In genomic region chr7:81842998-81843397, GRCm38 (mm10) we compare ENCODE assay signal across 28 mouse cellular contexts. TPM values are rescaled to one million over a fixed set of nuclear protein-coding genes. Genes with fewer than 3 reads are reported as not detected.
"Had no signal": no experiment of that assay in that cellular context is flagged by ENCODE, and none has a peak within 500 bp of the region (broad histone marks: within the 10 kb centered on the region; RNA-seq: fewer than 3 reads in every experiment).

No protein-coding gene starts in this region.

- H3K27me3 ChIP-seq: kidney, embryonic 15.5 days; limb, embryonic 13.5 days; lung, embryonic 15.5 days; midbrain, embryonic 13.5 days; stomach, embryonic 15.5 days had no signal

- H3K4me1 ChIP-seq: kidney, embryonic 15.5 days; liver, embryonic 12.5 days; liver, embryonic 15.5 days; lung, embryonic 15.5 days; midbrain, embryonic 13.5 days; stomach, embryonic 15.5 days had no signal

- H3K4me2 ChIP-seq: kidney, embryonic 15.5 days; limb, embryonic 13.5 days; liver, embryonic 12.5 days; liver, embryonic 15.5 days; lung, embryonic 15.5 days; midbrain, embryonic 13.5 days; stomach, embryonic 15.5 days had no signal

- H3K9ac ChIP-seq: kidney, embryonic 15.5 days; limb, embryonic 13.5 days; liver, embryonic 12.5 days; liver, embryonic 15.5 days; lung, embryonic 15.5 days; midbrain, embryonic 13.5 days; stomach, embryonic 15.5 days had no signal

- H3K9me3 ChIP-seq: kidney, embryonic 15.5 days; limb, embryonic 10.5 days; limb, embryonic 13.5 days; liver, embryonic 12.5 days; liver, embryonic 15.5 days; lung, embryonic 15.5 days; midbrain, embryonic 13.5 days; stomach, embryonic 15.5 days had no signal

- H3K4me3 ChIP-seq: kidney, embryonic 15.5 days; limb, embryonic 10.5 days; limb, embryonic 13.5 days; liver, embryonic 12.5 days; liver, embryonic 15.5 days; lung, embryonic 15.5 days; midbrain, embryonic 13.5 days; stomach, embryonic 15.5 days had no signal

- H3K36me3 ChIP-seq: kidney, embryonic 15.5 days; limb, embryonic 10.5 days; limb, embryonic 13.5 days; liver, embryonic 12.5 days; liver, embryonic 15.5 days; lung, embryonic 15.5 days; midbrain, embryonic 13.5 days; stomach, embryonic 15.5 days had no signal

- DNase-seq: kidney, adult 11 months; kidney, adult 8-10 months; kidney, postnatal 10 days; kidney, postnatal 36 days; layer of hippocampus, postnatal 36 days; liver; lung, adult 18-20 months; lung, postnatal 14 days; right cerebral cortex, adult 18-20 months; right cerebral cortex, postnatal 25 days; spleen, adult 18-20 months; thymus, postnatal 25 days had no signal

- ATAC-seq: liver, embryonic 12.5 days; midbrain, embryonic 13.5 days had no signal

- H3K27ac ChIP-seq: kidney, embryonic 15.5 days; limb, embryonic 10.5 days; limb, embryonic 13.5 days; liver, embryonic 12.5 days; liver, embryonic 15.5 days; lung, embryonic 15.5 days; midbrain, embryonic 13.5 days; stomach, embryonic 15.5 days had no signal

RNA-seq across cellular contexts. Expression of gene Gm10160, which starts 12.6 kb away (rescaled TPM):
- total RNA-seq: layer of hippocampus, adult 8-10 months; layer of hippocampus, postnatal 10 days; layer of hippocampus, postnatal 36 days; left cerebral cortex, adult 8-10 months; left cerebral cortex, postnatal 14 days; midbrain, postnatal 0 days had no signal
- polyA plus RNA-seq: kidney, embryonic 15.5 days; limb, embryonic 10.5 days; limb, embryonic 13.5 days; liver, embryonic 12.5 days; liver, embryonic 15.5 days; lung, embryonic 15.5 days; midbrain, embryonic 13.5 days; midbrain, postnatal 0 days; neural tube, embryonic 11.5 days; neural tube, embryonic 14.5 days; stomach, embryonic 15.5 days; thymus, postnatal 0 days had no signal
